Comparison of ENCODE assay signal across 17 mouse cellular contexts in genomic region chr8:89028156-89028555, GRCm38 (mm10). TPM values are rescaled to one million over a fixed set of nuclear protein-coding genes. Genes with fewer than 3 reads are reported as not detected.
"Had no signal": no experiment of that assay in that cellular context is flagged by ENCODE, and none has a peak within 500 bp of the region (broad histone marks: within the 10 kb centered on the region; RNA-seq: fewer than 3 reads in every experiment).

No protein-coding gene starts in this region.

- H3K4me2 ChIP-seq: intestine, embryonic 15.5 days; limb, embryonic 13.5 days; liver, embryonic 11.5 days; lung, embryonic 14.5 days had no signal

- H3K4me3 ChIP-seq: intestine, embryonic 15.5 days; limb, embryonic 13.5 days; midbrain, embryonic 10.5 days; myocyte had no signal

- H3K27ac ChIP-seq: intestine, embryonic 15.5 days; limb, embryonic 13.5 days; midbrain, embryonic 10.5 days had no signal

- H3K9ac ChIP-seq: intestine, embryonic 15.5 days; limb, embryonic 13.5 days; lung, embryonic 14.5 days had no signal

- ATAC-seq: intestine, embryonic 15.5 days had no signal

- H3K36me3 ChIP-seq: intestine, embryonic 15.5 days had no signal

- DNase-seq: kidney, adult 9 months; kidney, postnatal 25 days; layer of hippocampus, adult 9-11 months; layer of hippocampus, postnatal 36 days; lung, embryonic 14.5 days; lung, postnatal 10 days; lung, postnatal 4 days; midbrain, embryonic 14.5 days; retina, postnatal 1 day; thymus, postnatal 36 days had no signal

- H3K9me3 ChIP-seq: intestine, embryonic 15.5 days; limb, embryonic 13.5 days; midbrain, embryonic 10.5 days had no signal

RNA-seq across cellular contexts. Expression of gene Sall1, which starts 15.8 kb away (rescaled TPM):
- total RNA-seq: megakaryocyte, adult 5-6 weeks; neutrophil, adult 5-6 weeks had no signal
- polyA plus RNA-seq: myocyte had no signal
